ENCODE assay signal across 15 mouse cellular contexts in genomic region chr6:8389307-8389706, GRCm38 (mm10).
"Had no signal": no experiment of that assay in that cellular context is flagged by ENCODE, and none has a peak within 500 bp of the region (broad histone marks: within the 10 kb centered on the region; RNA-seq: fewer than 3 reads in every experiment).

No protein-coding gene starts in this region.

- DNase-seq: gastrocnemius, postnatal 14 days; gastrocnemius, postnatal 36 days; heart, adult 11 months; heart, adult 2 months; heart, postnatal 14 days; heart, postnatal 36 days; kidney, adult 11 months; kidney, adult 2 months; kidney, adult 9 months; kidney, postnatal 25 days; kidney, postnatal 4 days; layer of hippocampus, postnatal 36 days; left cerebral cortex, postnatal 4 days had no signal

- ATAC-seq: hindbrain, postnatal 0 days; intestine, embryonic 16.5 days had no signal
